Mouse (Mus musculus) thymus, adult 2 months (tissue): Measurements from ENCODE around the gene Glod4. TPM values are rescaled to one million over a fixed set of nuclear protein-coding genes. Genes with fewer than 3 reads are reported as not detected.

Experiments used
- DNase-seq: peaks from one replicate; pipeline ENCODE4 v3.0.0; 2021
- H3K27ac ChIP-seq: fragments of 200-500 bp; 2 replicates; pipeline ENCODE4 v1.5.1; 2012; ENCODE audit warnings: low read length, control low read depth; ENCODE audit not compliant: control insufficient read depth, insufficient read depth
- H3K27me3 ChIP-seq: fragments of 200-500 bp; 2 replicates; pipeline ENCODE4 v1.6.1; 2012; ENCODE audit warnings: mild to moderate bottlenecking, low read length, moderate library complexity, mixed read lengths; ENCODE audit not compliant: control insufficient read depth, insufficient read depth
- H3K36me3 ChIP-seq: fragments of 200-500 bp; 2 replicates; pipeline ENCODE4 v1.6.1; 2012; ENCODE audit warnings: mild to moderate bottlenecking, low read length, moderate library complexity; ENCODE audit not compliant: control insufficient read depth, insufficient read depth
- H3K4me1 ChIP-seq: fragments of 200-500 bp; replicated peaks from 2 replicates; pipeline ENCODE4 v1.6.1; 2012; ENCODE audit warnings: low read length; ENCODE audit not compliant: control insufficient read depth, insufficient read depth
- H3K4me3 ChIP-seq: fragments of 200-500 bp; 2 replicates; pipeline ENCODE4 v1.5.1; 2012; ENCODE audit warnings: mild to moderate bottlenecking, low read length, control low read depth, moderate library complexity; ENCODE audit not compliant: control insufficient read depth, insufficient read depth
- CTCF ChIP-seq: fragments of 200-500 bp; IDR thresholded peaks from 2 replicates; pipeline ENCODE4 v1.5.1; 2012; ENCODE audit warnings: mild to moderate bottlenecking, control low read depth, low read length, moderate library complexity, borderline replicate concordance; ENCODE audit not compliant: control insufficient read depth, poor library complexity, insufficient read depth; ENCODE audit errors: extremely low read depth
- POLR2A ChIP-seq: fragments of 200-500 bp; IDR thresholded peaks from 2 replicates; pipeline ENCODE4 v1.6.1; 2012; ENCODE audit warnings: mild to moderate bottlenecking, low read length, control low read depth, moderate library complexity; ENCODE audit not compliant: control insufficient read depth, poor library complexity, insufficient read depth; ENCODE audit errors: extremely low read depth
- WGBS: fragments of 180-500 bp; shearing (Covaris S2); methylation state at CpG from one replicate; pipeline ENCODE4 v1.1.7; 2018; 5-methylcytosine and 5-hydroxymethylcytosine counted together
- polyA plus RNA-seq: library from polyadenylated mRNA; depleted of rRNA; stranded (reverse); fragments of >200 nt; gene quantifications from 2 replicates; pipeline ENCODE4 v1.2.3, GENCODE M21; 2012

Gene Glod4
- polyA plus RNA-seq, 1 experiment: 6.6 TPM

DNA sequence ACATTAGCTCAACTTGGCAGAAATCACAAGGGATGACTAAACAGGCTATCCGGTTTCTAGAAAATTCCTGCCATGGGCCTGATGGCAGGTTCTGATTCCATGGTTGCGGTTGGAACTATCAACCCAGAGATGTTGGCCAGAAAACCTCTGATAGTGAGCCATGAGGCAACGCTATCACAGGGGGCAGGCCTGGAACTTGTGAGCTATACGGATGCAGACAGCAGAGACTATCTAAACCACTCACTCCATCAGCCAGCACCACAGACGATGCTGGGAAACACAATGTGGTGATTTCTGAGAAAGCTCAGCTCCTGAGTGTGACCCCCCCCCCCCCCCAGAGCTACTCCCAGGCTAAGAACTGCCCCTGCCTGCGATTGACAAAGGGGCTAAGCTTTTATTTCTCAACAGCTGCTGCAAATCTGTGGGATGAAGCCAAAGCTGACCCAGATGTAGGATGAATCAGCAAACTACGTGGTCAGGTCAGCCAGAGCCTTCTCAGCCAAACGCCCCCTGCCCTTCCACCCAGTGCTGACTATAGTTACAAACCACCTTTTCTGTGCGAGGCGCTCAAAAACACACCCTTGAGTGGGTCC is 43.1 kb upstream of the Glod4 start:
- Histone ChIP-seq H3K27me3 (no peaks in the 10 kb centered on the region), H3K36me3 (no peaks in the 10 kb centered on the region), H3K4me1 (no peaks in the 10 kb centered on the region), H3K27ac (no peak overlapping the region), H3K4me3 (no peak overlapping the region)
- TF ChIP-seq POLR2A (no peak), CTCF (no peak)
- DNase-seq: no peak
- 76% methylated on average over 10 of the region's 10 CpGs for WGBS

DNA sequence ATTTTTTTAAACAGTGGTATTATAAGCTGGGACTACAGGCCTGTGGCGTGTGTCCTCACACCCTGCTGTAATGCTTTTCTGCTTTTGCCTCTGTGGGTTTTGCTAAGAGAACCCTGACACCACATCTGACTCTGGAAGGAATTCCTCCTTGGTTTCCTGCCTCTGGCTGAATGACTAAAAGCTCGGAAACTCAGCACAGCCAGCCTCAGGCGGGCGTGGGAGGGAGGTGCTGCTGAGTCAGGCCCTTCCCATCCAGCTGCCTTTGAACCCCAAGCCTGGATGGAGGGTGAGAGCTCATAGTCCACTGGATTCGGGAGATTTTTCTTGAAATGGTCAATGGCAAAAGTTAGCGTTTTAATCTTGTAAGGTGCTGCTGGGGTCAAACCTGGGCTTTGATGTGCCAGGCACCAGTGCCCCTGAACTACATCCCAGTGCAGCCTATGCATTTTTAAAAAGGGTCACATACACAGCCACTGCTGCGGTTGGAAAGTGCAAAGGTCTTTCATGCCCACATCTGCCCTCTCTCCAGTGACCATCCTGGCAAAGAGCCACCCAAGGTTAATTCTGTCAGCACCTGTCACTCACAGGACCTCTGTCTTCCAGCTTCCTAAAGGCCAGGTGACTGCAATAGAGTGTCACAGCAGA is 42.0 kb upstream of the Glod4 start:
- Histone ChIP-seq H3K4me1 (no peaks in the 10 kb centered on the region), H3K27ac (no peak overlapping the region), H3K36me3 (no peaks in the 10 kb centered on the region), H3K4me3 (no peak overlapping the region), H3K27me3 (no peaks in the 10 kb centered on the region)
- no peak for TF ChIP-seq POLR2A
- no peak for TF ChIP-seq CTCF
- no peak for DNase-seq
- 36% methylated on average over 7 of the region's 7 CpGs for WGBS

DNA sequence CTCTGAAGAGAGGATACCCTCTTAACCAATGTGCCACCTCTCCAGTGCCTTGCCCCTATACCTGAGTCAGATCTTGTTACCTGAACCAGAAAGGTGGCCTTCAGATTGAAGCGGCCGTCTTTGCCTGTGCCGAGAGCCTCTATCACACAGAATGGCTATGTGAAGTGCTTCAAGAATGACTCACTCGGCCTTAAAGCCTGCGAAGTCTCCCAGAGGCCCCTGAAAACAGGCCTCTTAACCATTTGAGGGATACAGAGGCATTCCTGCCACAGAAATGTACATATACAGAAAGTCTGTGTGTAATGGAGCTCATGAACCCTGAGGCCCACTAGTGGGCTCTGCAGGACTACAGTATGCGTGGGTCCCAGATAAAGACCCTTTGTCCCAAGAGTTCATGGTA is 40.3 kb upstream of the Glod4 start:
- H3K27me3 ChIP-seq: no peaks in the 10 kb centered on the region
- no peaks in the 10 kb centered on the region for H3K36me3 ChIP-seq
- H3K4me1 ChIP-seq: no peaks in the 10 kb centered on the region
- no peak for TF ChIP-seq POLR2A
- TF ChIP-seq CTCF: no peak
- no peak overlapping the region for H3K4me3 ChIP-seq
- no peak overlapping the region for H3K27ac ChIP-seq
- 95% methylated on average over 6 of the region's 6 CpGs for WGBS
- no peak for DNase-seq

DNA sequence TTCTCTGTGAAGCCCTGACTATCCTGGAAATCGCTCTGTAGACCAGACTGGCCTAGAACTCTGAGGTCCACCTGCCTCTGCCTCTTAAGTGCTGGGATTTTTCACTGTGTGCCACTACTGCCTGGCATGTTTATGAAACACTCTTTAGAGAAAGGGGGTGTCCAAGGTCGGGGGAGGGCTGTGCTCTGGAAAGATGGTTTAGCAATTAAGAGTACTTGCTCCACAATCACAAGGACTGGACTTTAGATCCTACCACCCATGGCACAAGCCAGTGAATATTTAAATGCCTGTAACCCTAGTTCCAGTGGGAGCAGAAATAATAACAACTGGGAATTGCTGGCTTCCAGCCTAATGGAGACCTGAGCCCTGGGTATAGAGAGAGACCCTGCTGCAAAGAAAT is 36.4 kb upstream of the Glod4 start:
- Histone ChIP-seq H3K27me3 (no peaks in the 10 kb centered on the region), H3K4me1 (no peaks in the 10 kb centered on the region), H3K27ac (no peak overlapping the region), H3K4me3 (no peak overlapping the region), H3K36me3 (no peaks in the 10 kb centered on the region)
- 85% methylated on average over 2 of the region's 2 CpGs for WGBS
- DNase-seq: no peak
- TF ChIP-seq CTCF: no peak
- no peak for TF ChIP-seq POLR2A

DNA sequence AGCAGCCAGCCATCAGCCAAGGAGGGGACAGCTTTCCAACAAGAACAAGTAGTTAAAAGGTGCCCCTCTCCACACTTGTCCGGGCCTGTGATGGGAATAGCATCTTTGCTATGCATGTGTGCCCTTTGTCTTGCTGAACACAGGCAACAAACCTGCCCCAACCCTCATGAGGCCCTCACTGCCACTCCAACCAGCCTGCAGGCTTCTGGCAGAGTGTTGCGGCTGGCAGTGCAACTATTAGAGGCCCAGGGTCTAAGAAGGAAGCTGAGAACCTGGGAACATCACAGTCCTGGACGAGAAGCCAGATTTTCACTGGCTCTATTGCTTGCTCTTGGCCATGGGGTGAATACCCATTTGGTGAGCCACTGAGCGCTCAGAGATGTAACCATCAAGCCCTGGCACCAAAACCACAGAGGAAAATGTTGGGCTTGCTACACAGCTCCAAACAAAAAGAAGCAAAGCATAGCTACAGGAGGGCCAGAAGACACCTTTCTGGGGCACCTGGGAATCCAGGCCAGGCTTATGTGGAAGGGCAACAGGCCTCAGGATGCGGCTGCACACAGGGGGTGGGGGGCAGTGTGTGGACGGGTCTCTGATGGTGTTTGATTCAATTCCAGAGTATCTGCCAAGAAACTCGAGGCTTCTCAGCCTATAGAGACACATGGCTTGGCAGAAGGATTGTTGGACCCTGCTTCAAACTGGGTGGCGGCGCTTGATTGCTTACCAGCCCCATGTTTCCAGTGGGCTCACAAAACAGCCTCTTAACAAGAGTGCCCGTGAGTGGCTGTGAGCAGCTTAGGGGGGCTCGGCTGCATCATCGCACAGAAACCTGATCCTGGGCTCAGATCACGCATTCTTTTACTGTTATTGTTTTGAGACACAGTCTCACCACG is 35.7 kb upstream of the Glod4 start:
- TF ChIP-seq POLR2A (no peak), CTCF (no peak)
- no peak for DNase-seq
- no peaks in the 10 kb centered on the region for H3K27me3 ChIP-seq
- WGBS: 89% methylated on average over 14 of the region's 14 CpGs
- no peak overlapping the region for H3K4me3 ChIP-seq
- H3K4me1 ChIP-seq: no peaks in the 10 kb centered on the region
- H3K27ac ChIP-seq: no peak overlapping the region
- H3K36me3 ChIP-seq: no peaks in the 10 kb centered on the region

DNA sequence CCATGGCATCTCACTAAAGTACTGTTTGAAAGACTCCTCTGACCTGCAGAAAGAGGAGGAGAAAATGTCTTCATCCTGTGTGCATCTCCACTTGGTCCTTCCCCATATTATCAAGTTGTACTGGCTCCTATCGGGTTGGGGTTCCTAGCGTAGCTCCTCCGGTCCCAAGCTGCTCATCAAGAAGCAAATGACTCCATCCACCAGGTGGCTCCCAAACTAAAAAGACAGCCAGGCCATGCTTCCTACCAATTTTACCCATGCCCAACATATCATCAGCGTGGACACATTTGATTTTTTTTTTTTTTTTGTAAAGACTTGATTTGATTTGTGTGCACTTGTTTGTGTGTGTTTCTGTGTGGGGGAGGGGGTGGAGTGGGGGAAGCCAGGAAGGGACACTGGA is 28.9 kb upstream of the Glod4 start:
- WGBS: 91% methylated on average over 4 of the region's 4 CpGs
- Histone ChIP-seq H3K36me3 (no peaks in the 10 kb centered on the region), H3K4me3 (no peak overlapping the region), H3K27me3 (no peaks in the 10 kb centered on the region), H3K4me1 (no peaks in the 10 kb centered on the region), H3K27ac (no peak overlapping the region)
- no peak for DNase-seq
- no peak for TF ChIP-seq POLR2A
- no peak for TF ChIP-seq CTCF
